Mouse (Mus musculus): ENCODE results near the gene Eme2. TPM values are rescaled to one million over a fixed set of nuclear protein-coding genes. Genes with fewer than 3 reads are reported as not detected.
A peak's percentile ranks its signal among the peaks of the same experiment; 100 is the strongest.

Eme2 gene
- polyA plus RNA-seq, 1 experiment, result 14.7 TPM

DNA sequence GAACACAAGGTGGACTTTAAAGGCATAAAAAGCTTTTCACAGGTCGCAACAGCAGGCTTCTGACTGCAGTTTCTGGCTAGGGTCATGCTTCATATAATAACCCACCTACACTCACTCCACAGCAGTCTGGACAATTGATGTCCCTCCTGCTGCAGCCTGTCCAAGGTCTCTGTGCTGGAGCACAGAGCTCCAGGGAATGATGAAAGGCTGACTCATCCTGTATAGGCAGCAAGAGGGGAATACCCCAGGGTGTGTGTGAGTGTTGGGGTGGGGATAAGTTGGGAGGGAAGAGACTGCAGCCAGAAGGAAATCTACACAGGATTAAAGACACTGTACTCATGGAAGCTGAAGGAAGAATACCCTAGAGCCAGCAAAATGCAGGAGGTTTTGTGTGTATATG, 34.6 kb upstream of the Eme2 start:
- H3K4me3 ChIP-seq (ENCODE audit: insufficient read depth, low read length), result no peak overlapping the region
- TF ChIP-seq CTCF (IDR thresholded peaks at IDR 0.05; ENCODE audit: borderline replicate concordance, insufficient read depth, low read length) (no peak), POLR2A (IDR thresholded peaks at IDR 0.05; ENCODE audit: low read depth, low read length) (no peak)
- peak overlapping the region; percentile 58; the same call in 1 of the 2 replicates for H3K27ac ChIP-seq (ENCODE audit: insufficient read depth, low read length)
- peaks cover 10% of the 10 kb centered on the region for H3K4me1 ChIP-seq (ENCODE audit: control insufficient read depth, insufficient read depth, low read length)

DNA sequence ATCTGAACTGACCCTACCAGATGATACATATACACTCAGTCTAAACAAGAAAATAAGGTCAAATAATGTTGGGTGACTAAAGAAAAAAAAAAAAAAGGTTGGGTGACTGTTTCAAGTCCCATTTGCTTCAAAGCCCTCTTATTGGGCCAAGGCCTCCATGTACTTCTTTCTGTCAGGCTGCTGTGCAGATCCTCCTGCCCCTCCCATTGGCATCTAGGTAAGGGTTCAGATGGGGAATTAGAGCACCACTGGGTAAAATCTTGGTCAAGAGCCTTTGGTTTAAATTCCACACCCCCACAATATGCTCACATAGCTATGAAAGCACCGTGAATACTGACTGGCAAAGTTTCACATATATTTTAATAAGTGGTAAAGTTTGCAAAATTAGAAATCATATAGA, 28.4 kb upstream of the Eme2 start:
- TF ChIP-seq POLR2A (IDR thresholded peaks at IDR 0.05; ENCODE audit: low read depth, low read length) (no peak), CTCF (IDR thresholded peaks at IDR 0.05; ENCODE audit: borderline replicate concordance, insufficient read depth, low read length) (no peak)
- no peak overlapping the region for H3K4me3 ChIP-seq (ENCODE audit: insufficient read depth, low read length)

DNA sequence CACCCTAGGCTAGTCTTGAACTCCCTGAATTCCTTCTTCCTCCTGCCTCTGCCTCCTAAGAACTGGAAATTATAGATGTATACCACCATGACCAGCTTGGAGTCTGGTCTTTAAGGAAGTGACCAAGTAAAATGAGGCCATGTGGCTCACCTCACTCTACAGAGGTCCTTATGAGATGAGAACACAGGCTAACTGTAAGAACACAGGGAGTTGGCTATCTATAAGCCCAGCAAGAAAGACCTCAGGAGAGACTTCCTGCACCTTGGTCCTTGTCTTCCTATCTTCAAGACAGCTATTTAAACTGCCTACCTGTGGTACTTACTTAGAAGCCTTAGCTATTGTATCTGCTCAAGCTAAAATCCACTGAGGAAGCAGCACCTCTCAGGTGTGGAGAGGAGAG, 19.1 kb upstream of the Eme2 start:
- TF ChIP-seq POLR2A (IDR thresholded peaks at IDR 0.05; ENCODE audit: low read depth, low read length) (no peak), CTCF (IDR thresholded peaks at IDR 0.05; ENCODE audit: borderline replicate concordance, insufficient read depth, low read length) (no peak)
- Histone ChIP-seq H3K4me1 (ENCODE audit: control insufficient read depth, insufficient read depth, low read length) (no peaks in the 10 kb centered on the region), H3K27ac (ENCODE audit: insufficient read depth, low read length) (no peak overlapping the region), H3K4me3 (ENCODE audit: insufficient read depth, low read length) (no peak overlapping the region)

More for the DNA sequence above, 28.4 kb upstream of the Eme2 start:
- Histone ChIP-seq H3K4me1 (ENCODE audit: control insufficient read depth, insufficient read depth, low read length) (no peaks in the 10 kb centered on the region), H3K27ac (ENCODE audit: insufficient read depth, low read length) (no peak overlapping the region)

DNA sequence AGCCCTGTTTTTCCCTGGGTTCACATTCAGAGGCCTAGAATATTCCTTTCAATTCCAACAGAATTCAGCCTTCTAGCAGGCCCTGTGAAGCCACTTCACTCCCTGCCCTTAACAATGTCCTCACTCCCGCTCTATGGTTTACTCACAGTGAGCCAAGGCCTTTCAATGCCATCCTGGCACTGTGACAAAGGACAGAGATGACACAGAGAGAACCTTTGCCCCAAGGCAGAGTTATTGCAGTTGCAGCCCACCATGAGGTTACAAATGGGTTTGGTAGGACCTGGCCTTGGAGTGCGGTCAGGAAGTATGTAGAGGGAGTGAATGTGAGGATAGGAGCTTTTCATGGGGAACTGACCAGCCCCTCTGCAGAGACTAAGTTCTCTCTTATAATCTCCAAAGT, 12.7 kb upstream of the Eme2 start:
- TF ChIP-seq POLR2A (IDR thresholded peaks at IDR 0.05; ENCODE audit: low read depth, low read length), result no peak
- TF ChIP-seq CTCF (IDR thresholded peaks at IDR 0.05; ENCODE audit: borderline replicate concordance, insufficient read depth, low read length), result no peak
- Histone ChIP-seq H3K4me1 (ENCODE audit: control insufficient read depth, insufficient read depth, low read length) (no peaks in the 10 kb centered on the region), H3K27ac (ENCODE audit: insufficient read depth, low read length) (no peak overlapping the region), H3K4me3 (ENCODE audit: insufficient read depth, low read length) (no peak overlapping the region)

DNA sequence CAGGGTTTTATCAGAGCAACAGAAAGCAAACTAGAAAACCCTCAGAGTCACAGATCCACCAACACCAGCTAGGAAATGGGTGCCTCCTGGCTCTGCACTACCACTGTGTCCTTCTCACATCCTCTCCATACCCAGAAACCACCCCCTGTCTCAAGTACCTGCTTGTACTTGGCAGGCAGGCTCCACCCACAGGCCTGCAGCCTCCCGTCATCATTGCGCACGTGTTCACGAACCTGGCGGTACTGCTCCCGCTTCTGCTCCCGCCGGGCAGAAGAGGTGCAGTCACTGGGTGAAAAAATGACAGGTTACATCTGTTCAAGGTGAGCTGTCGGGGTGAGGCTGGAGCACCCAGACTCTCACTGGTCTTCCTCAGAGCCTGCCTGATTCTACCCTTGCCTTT, 8.9 kb upstream of the Eme2 start:
- TF ChIP-seq POLR2A (IDR thresholded peaks at IDR 0.05; ENCODE audit: low read depth, low read length) (no peak), CTCF (IDR thresholded peaks at IDR 0.05; ENCODE audit: borderline replicate concordance, insufficient read depth, low read length) (no peak)
- Histone ChIP-seq H3K4me3 (ENCODE audit: insufficient read depth, low read length) (no peak overlapping the region), H3K4me1 (ENCODE audit: control insufficient read depth, insufficient read depth, low read length) (no peaks in the 10 kb centered on the region), H3K27ac (ENCODE audit: insufficient read depth, low read length) (no peak overlapping the region)

DNA sequence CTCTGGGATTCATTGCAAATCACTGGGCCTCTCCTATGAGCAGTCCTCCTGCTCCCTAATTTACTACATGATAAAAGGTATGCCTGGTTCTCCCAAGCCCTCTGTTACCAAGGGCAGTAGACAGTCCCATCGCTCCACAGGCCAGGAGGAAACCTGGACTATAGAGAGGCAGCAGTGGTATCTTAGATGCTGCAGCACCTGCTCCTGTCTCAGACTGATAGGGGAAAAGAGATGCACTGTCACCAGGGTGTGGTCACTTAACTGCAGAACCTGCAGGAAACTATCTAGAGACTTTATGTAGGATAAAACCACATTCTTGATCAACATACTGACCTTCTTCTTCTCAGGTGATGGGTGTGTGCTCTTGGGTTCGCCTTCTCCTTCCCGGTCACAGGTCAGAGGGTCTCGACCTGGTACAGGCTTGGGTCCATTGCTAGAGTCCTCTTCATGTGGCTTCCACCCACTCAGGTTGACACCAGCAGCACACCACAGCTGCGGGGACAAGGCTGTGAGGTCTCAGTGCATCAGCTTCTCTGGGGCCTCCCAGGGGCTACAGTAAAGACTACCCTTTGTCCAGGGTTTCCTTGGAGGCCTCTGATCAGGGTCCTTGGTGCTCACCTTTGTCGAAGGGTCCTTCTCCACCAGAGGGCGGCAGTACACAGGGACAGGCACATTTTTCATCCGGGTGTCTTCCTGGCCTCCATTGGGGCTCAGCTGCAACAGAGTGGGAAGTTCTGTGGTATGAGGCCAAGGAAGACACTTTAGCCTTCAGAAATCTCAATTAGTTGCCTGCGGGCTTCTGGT, 8.0 kb upstream of the Eme2 start:
- no peaks in the 10 kb centered on the region for H3K4me1 ChIP-seq (ENCODE audit: control insufficient read depth, insufficient read depth, low read length)
- no peak overlapping the region for H3K4me3 ChIP-seq (ENCODE audit: insufficient read depth, low read length)
- no peak for TF ChIP-seq POLR2A (IDR thresholded peaks at IDR 0.05; ENCODE audit: low read depth, low read length)
- TF ChIP-seq CTCF (IDR thresholded peaks at IDR 0.05; ENCODE audit: borderline replicate concordance, insufficient read depth, low read length), result peak; percentile 26; the same call in 1 of the 2 replicates
- H3K27ac ChIP-seq (ENCODE audit: insufficient read depth, low read length), result no peak overlapping the region

DNA sequence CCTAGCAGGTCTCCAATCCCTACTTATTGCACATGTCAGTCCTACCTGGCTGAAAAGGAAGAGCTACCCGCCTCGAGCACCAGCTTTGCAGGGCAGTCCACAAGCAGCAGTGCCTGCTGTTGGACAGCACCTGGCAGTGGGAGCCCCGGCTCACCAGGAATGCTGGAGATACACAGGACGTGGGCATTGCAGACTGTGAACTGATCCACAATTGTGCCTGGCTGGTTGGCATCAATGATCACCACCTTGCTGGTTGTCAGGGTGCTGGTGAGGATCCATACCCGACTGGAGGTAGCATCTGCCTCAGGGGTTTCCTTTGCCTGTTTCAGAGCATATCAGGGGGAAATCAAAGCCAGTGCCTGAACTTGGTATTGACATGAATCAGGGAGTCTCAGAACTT, 7.2 kb upstream of the Eme2 start:
- H3K4me1 ChIP-seq (ENCODE audit: control insufficient read depth, insufficient read depth, low read length), result peaks cover 2% of the 10 kb centered on the region
- H3K27ac ChIP-seq (ENCODE audit: insufficient read depth, low read length), result no peak overlapping the region
- no peak for TF ChIP-seq POLR2A (IDR thresholded peaks at IDR 0.05; ENCODE audit: low read depth, low read length)
- TF ChIP-seq CTCF (IDR thresholded peaks at IDR 0.05; ENCODE audit: borderline replicate concordance, insufficient read depth, low read length), result no peak
- no peak overlapping the region for H3K4me3 ChIP-seq (ENCODE audit: insufficient read depth, low read length)

DNA sequence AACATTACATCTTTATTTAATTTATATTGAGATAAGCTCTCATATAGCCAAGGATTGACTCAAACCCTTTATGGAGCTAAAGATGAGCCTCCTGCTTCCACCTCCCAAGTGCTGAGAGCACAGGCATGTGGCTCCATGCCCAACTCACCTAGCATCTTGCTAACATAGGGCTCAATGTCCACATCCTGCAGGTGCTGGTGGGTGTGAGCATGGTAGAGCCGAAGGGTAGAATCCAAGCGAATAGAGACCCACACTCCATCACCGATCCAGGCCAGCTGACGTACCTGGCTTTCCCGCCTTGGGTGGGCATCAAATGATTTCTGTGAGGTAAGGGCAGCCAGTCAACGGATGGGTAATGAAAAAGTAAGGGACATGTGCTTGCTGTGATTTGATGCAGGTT, 5.1 kb upstream of the Eme2 start:
- Histone ChIP-seq H3K4me3 (ENCODE audit: insufficient read depth, low read length) (no peak overlapping the region), H3K27ac (ENCODE audit: insufficient read depth, low read length) (no peak overlapping the region), H3K4me1 (ENCODE audit: control insufficient read depth, insufficient read depth, low read length) (peaks cover 5% of the 10 kb centered on the region)
- TF ChIP-seq POLR2A (IDR thresholded peaks at IDR 0.05; ENCODE audit: low read depth, low read length) (no peak), CTCF (IDR thresholded peaks at IDR 0.05; ENCODE audit: borderline replicate concordance, insufficient read depth, low read length) (no peak)

DNA sequence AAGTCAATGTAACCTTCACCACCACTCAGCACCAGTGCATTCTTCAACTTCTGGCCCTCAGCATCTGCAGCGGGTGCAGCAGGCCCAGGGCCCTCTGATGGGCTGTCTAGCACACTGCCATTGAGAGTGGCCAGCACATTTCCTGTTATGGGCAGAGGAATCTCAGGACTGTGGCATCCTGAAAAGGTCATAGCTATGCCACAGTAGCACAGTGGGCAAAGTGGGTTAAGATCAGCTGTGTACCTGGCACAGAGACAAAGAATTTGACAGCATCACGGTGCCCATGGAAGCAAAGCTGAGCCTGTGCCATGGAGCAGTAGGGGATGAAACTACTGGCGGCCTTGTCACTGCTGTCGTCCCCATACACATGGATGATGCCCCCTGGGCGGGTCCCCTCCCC, 4.3 kb upstream of the Eme2 start:
- H3K27ac ChIP-seq (ENCODE audit: insufficient read depth, low read length), result no peak overlapping the region
- peaks cover 5% of the 10 kb centered on the region for H3K4me1 ChIP-seq (ENCODE audit: control insufficient read depth, insufficient read depth, low read length)
- TF ChIP-seq CTCF (IDR thresholded peaks at IDR 0.05; ENCODE audit: borderline replicate concordance, insufficient read depth, low read length) (no peak), POLR2A (IDR thresholded peaks at IDR 0.05; ENCODE audit: low read depth, low read length) (no peak)
- no peak overlapping the region for H3K4me3 ChIP-seq (ENCODE audit: insufficient read depth, low read length)

DNA sequence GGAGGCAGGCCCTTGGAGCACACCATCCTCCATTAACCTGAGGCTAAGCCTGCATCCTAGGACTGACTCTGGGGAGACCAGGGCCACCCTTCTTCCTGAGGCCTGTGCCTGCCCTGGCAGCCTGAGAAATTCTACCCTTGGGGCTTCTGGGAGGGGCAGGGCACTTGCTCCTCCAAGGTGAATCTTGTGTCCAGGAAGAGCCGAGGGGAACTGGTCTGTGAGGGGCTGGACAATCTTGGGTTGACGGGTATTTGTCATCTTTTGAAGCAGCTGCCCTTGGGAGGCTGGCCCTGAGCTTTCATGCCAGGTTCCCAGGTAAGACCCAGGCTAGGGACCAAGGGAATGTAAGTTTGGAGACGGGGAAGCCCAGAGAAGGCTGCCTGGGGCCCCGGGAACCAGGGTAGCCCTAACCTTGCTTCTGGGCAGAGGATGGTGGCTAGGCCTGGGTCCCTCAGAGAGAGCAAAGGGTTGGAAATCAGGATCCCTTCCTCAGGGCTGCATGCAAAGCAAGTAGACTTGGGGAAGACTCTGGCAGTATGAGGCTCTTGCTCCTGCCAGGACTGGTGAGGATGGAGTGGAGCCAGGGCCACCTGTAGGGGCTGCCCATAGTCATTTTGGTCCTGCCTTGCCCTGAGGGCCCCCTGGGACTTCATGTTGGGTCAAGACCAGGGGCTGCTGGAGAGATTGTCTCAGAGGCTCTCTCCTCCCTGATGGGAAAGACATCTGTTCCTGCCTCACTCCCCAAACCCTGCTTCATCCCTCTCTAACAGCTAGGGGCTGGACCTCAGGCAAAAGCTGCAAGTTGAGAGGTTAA, 3.4 kb upstream of the Eme2 start:
- H3K4me3 ChIP-seq (ENCODE audit: insufficient read depth, low read length), result no peak overlapping the region
- H3K4me1 ChIP-seq (ENCODE audit: control insufficient read depth, insufficient read depth, low read length), result peaks cover 5% of the 10 kb centered on the region
- no peak overlapping the region for H3K27ac ChIP-seq (ENCODE audit: insufficient read depth, low read length)
- no peak for TF ChIP-seq CTCF (IDR thresholded peaks at IDR 0.05; ENCODE audit: borderline replicate concordance, insufficient read depth, low read length)
- TF ChIP-seq POLR2A (IDR thresholded peaks at IDR 0.05; ENCODE audit: low read depth, low read length), result no peak
